ENCODE assay signal across 8 mouse cellular contexts in the genomic region with DNA sequence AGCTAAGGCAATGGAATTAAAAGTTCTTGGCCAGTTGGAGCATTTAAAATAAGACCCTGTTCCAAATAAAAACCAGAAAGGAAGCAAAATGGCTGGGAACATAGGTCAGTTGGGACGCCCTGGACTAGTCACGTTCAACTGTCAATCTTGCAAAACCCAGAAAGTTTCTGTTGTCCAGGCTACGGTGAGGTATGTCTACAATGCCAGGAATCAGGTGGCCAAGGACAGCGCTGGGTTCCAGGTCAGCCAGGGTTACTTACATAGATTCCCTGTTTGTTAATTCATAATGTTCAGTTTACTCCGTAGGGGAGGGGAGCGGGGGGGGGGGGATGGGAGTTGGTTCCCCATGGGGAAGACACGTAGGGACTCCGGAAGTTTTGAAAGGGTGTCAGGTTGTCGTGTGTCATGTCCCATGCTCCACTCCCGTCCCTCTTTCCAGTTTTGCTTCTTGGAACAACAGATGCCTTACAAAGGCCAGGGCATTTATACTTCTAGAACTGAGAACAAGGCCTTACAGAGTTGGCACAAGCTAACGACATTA. TPM values are rescaled to one million over a fixed set of nuclear protein-coding genes. Genes with fewer than 3 reads are reported as not detected.
DNase-seq lines count a peak whose midpoint lies in the region; ATAC-seq lines count a peak whose summit lies in the region.

No protein-coding gene starts in this region.

- peak overlapping the region; percentile 83 for H3K4me2 ChIP-seq in heart, embryonic 13.5 days
- H3K4me2 ChIP-seq in hindbrain, embryonic 13.5 days = peak overlapping the region; percentile 70
- peak overlapping the region; percentile 81 for H3K4me2 ChIP-seq in midbrain, embryonic 11.5 days

- WGBS in heart, embryonic 13.5 days = 28% methylated on average over 11 of the region's 11 CpGs
- WGBS in hindbrain, embryonic 13.5 days = 38% methylated on average over 11 of the region's 11 CpGs
- WGBS in midbrain, embryonic 11.5 days = 29% methylated on average over 11 of the region's 11 CpGs

- intact Hi-C loops in heart, postnatal 14 days (cut with DNase I) = no loop called here

- peak overlapping the region; percentile 93 for H3K9ac ChIP-seq in heart, embryonic 13.5 days
- H3K9ac ChIP-seq in hindbrain, embryonic 13.5 days = peak overlapping the region; percentile 92
- peak overlapping the region; percentile 82; the same call in 1 of the 2 replicates for H3K9ac ChIP-seq in midbrain, embryonic 11.5 days (ENCODE audit: low read length)

- no peak for ATAC-seq in heart, embryonic 13.5 days (ENCODE audit: extremely low read depth, insufficient number of reproducible peaks, low FRiP score, low TSS enrichment)
- 0 out of 2 replicates have a peak, but pooled peaks have one; percentile 6 for ATAC-seq in hindbrain, embryonic 13.5 days (ENCODE audit: low FRiP score)
- peak; percentile 3; the same call in 1 of the 2 replicates for ATAC-seq in midbrain, embryonic 11.5 days (ENCODE audit: low FRiP score)

- H3K4me3 ChIP-seq in heart, embryonic 13.5 days = peak overlapping the region; percentile 86
- H3K4me3 ChIP-seq in hindbrain, embryonic 13.5 days = peak overlapping the region; percentile 86
- H3K4me3 ChIP-seq in midbrain, embryonic 11.5 days (ENCODE audit: low read depth, low read length) = peak overlapping the region; percentile 95

- H3K9me3 ChIP-seq in heart, embryonic 13.5 days = no peaks in the 10 kb centered on the region
- no peaks in the 10 kb centered on the region for H3K9me3 ChIP-seq in hindbrain, embryonic 13.5 days
- no peaks in the 10 kb centered on the region for H3K9me3 ChIP-seq in midbrain, embryonic 11.5 days (ENCODE audit: control insufficient read depth, low read length)

- no peaks in the 10 kb centered on the region for H3K36me3 ChIP-seq in heart, embryonic 13.5 days
- no peaks in the 10 kb centered on the region for H3K36me3 ChIP-seq in hindbrain, embryonic 13.5 days
- H3K36me3 ChIP-seq in midbrain, embryonic 11.5 days (ENCODE audit: control insufficient read depth, insufficient read depth, low read length) = no peaks in the 10 kb centered on the region

- H3K27ac ChIP-seq in heart, embryonic 13.5 days (replicated peaks) = 0 out of 2 replicates have a peak overlapping the region, but pooled peaks have one; percentile 90
- no peak overlapping the region for H3K27ac ChIP-seq in hindbrain, embryonic 13.5 days
- no peak overlapping the region; the same call in 1 of the 2 replicates for H3K27ac ChIP-seq in midbrain, embryonic 11.5 days (ENCODE audit: low read depth, low read length)

- no peaks in the 10 kb centered on the region; the same call in 1 of the 2 replicates for H3K27me3 ChIP-seq in heart, embryonic 13.5 days (replicated peaks)
- H3K27me3 ChIP-seq in hindbrain, embryonic 13.5 days = 0 out of 2 replicates have a peak, but pooled peaks cover 3% of the 10 kb centered on the region
- H3K27me3 ChIP-seq in midbrain, embryonic 11.5 days (ENCODE audit: control insufficient read depth, insufficient read depth, low read length) = no peaks in the 10 kb centered on the region

- peaks cover 15% of the 10 kb centered on the region for H3K4me1 ChIP-seq in heart, embryonic 13.5 days
- peaks cover 17% of the 10 kb centered on the region for H3K4me1 ChIP-seq in hindbrain, embryonic 13.5 days (replicated peaks)
- peaks cover 11% of the 10 kb centered on the region for H3K4me1 ChIP-seq in midbrain, embryonic 11.5 days (ENCODE audit: control insufficient read depth, insufficient read depth, low read length)

- DNase-seq in heart, postnatal 14 days = no peak
- peak; percentile 38 for DNase-seq in MEL-GATA-1-ER (ENCODE audit: extremely low read depth, low read depth)
- DNase-seq in midbrain, embryonic 11.5 days (ENCODE audit: low spot score, missing footprints) = peak; percentile 86
- no peak for DNase-seq in adrenal gland, adult 8-10 months
- no peak for DNase-seq in c-Kit-positive CD71-positive TER-119-positive erythroid progenitor cells, embryonic 14.5 days (ENCODE audit: low spot score)
- no peak for DNase-seq in cerebellum, postnatal 14 days

RNA-seq across cellular contexts. Expression of gene Wwp2, which starts 0.7 kb away (rescaled TPM):
- 28.4 and 30.1 TPM in 2 replicates for polyA plus RNA-seq in heart, embryonic 13.5 days (2015; fragmentation: Nextera tagmentation; extraction: Ambion mirVana)
- total RNA-seq in heart, postnatal 14 days (2021) = 10 to 100 TPM; 18.3 to 22.0 TPM
- 49.3 and 53.0 TPM in 2 replicates for polyA plus RNA-seq in hindbrain, embryonic 13.5 days (2015; fragmentation: Nextera tagmentation; extraction: Ambion mirVana)
- 53.1 and 56.4 TPM in 2 replicates for polyA plus RNA-seq in midbrain, embryonic 11.5 days (2014; fragmentation: Nextera tagmentation; extraction: Ambion mirVana)
- total RNA-seq in adrenal gland, adult 8-10 months (2022) = 10 to 100 TPM; 37.7 to 62.9 (median 50.9) TPM

RNA-seq across cellular contexts. Expression of gene Nob1, which starts 10.6 kb away (rescaled TPM):
- 45.2 and 51.1 TPM in 2 replicates for polyA plus RNA-seq in heart, embryonic 13.5 days (2015; fragmentation: Nextera tagmentation; extraction: Ambion mirVana)
- total RNA-seq in heart, postnatal 14 days (2021) = 10 to 100 TPM; 20.4 to 25.2 TPM
- 71.3 and 74.0 TPM in 2 replicates for polyA plus RNA-seq in hindbrain, embryonic 13.5 days (2015; fragmentation: Nextera tagmentation; extraction: Ambion mirVana)
- polyA plus RNA-seq in midbrain, embryonic 11.5 days (2014; fragmentation: Nextera tagmentation; extraction: Ambion mirVana) = 69.5 and 81.7 TPM in 2 replicates
- 10 to 100 TPM; 29.4 to 33.5 (median 32.5) TPM for total RNA-seq in adrenal gland, adult 8-10 months (2022)

RNA-seq across cellular contexts. Expression of gene Nqo1, which starts 32.5 kb away (rescaled TPM):
- polyA plus RNA-seq in heart, embryonic 13.5 days (2015; fragmentation: Nextera tagmentation; extraction: Ambion mirVana) = 5.7 and 5.9 TPM in 2 replicates
- total RNA-seq in heart, postnatal 14 days (2021) = 10 to 100 TPM; 13.6 to 17.3 TPM
- polyA plus RNA-seq in hindbrain, embryonic 13.5 days (2015; fragmentation: Nextera tagmentation; extraction: Ambion mirVana) = 5.3 and 6.7 TPM in 2 replicates
- polyA plus RNA-seq in midbrain, embryonic 11.5 days (2014; fragmentation: Nextera tagmentation; extraction: Ambion mirVana) = 6.7 and 7.9 TPM in 2 replicates
- total RNA-seq in adrenal gland, adult 8-10 months (2022) = 1 to 10 TPM; 5.8 to 8.1 (median 6.9) TPM

Comparison
In these comparisons a context has a peak if more than half of its experiments do, and no peak if none do; other contexts are left out.
1. DNase-seq: peak in MEL-GATA-1-ER (single experiment) and midbrain, embryonic 11.5 days (single experiment); none in heart, postnatal 14 days (0 of 2), adrenal gland, adult 8-10 months (single experiment), c-Kit-positive CD71-positive TER-119-positive erythroid progenitor cells, embryonic 14.5 days (single experiment) and cerebellum, postnatal 14 days (0 of 2).
2. Peak in every context shown above with its lines, with median percentiles within 50 percentile points of each other: H3K4me2 ChIP-seq, H3K4me3 ChIP-seq and H3K9ac ChIP-seq.